Mouse (Mus musculus) intestine, postnatal 0 days (tissue): Measurements from ENCODE around the gene Pnkp. TPM values are rescaled to one million over a fixed set of nuclear protein-coding genes. Genes with fewer than 3 reads are reported as not detected.
"Not testable (repeated sequence)": the region's sequence is repeated elsewhere in the genome, so short reads cannot be mapped to it uniquely, and the experiment has no call there.

Experiments
- ATAC-seq: fragments of 200-750 bp; cut with Nextera tagmentation; 2 replicates; pipeline ENCODE4 v1.8.0; 2017; ENCODE audit warnings: mild to moderate bottlenecking, moderate TSS enrichment, moderate library complexity
- H3K27ac ChIP-seq: fragments of 300-500 bp; sonication (generic); 2 replicates; pipeline ENCODE4 v1.5.1; 2014; ENCODE audit warnings: mild to moderate bottlenecking, low read depth, low read length, moderate library complexity
- H3K27me3 ChIP-seq: fragments of 300-500 bp; sonication (generic); replicated peaks from 2 replicates; pipeline ENCODE4 v1.6.1; 2014; ENCODE audit warnings: low read length, mixed read lengths; ENCODE audit not compliant: control insufficient read depth, insufficient read depth
- H3K36me3 ChIP-seq: fragments of 300-500 bp; sonication (generic); 2 replicates; pipeline ENCODE4 v1.6.1; 2014; ENCODE audit warnings: mild to moderate bottlenecking, moderate library complexity; ENCODE audit not compliant: control insufficient read depth, insufficient read depth
- H3K4me1 ChIP-seq: fragments of 300-500 bp; sonication (generic); replicated peaks from 2 replicates; pipeline ENCODE4 v1.6.1; 2014; ENCODE audit warnings: antibody characterized with exemption, low read length, mixed read lengths; ENCODE audit not compliant: control insufficient read depth, insufficient read depth
- H3K4me2 ChIP-seq: fragments of 300-500 bp; sonication (generic); replicated peaks from 2 replicates; pipeline ENCODE4 v1.6.1; 2014; ENCODE audit warnings: low read depth, mild to moderate bottlenecking, moderate library complexity
- H3K4me3 ChIP-seq: fragments of 300-500 bp; sonication (generic); 2 replicates; pipeline ENCODE4 v1.5.1; 2014; ENCODE audit warnings: low read depth, low read length
- H3K9ac ChIP-seq: fragments of 300-500 bp; sonication (generic); 2 replicates; pipeline ENCODE4 v1.6.1; 2014; ENCODE audit warnings: mild to moderate bottlenecking, low read depth, low read length
- H3K9me3 ChIP-seq: fragments of 300-500 bp; sonication (generic); 2 replicates; pipeline ENCODE4 v1.6.1; 2016; ENCODE audit warnings: mixed run types; ENCODE audit not compliant: control insufficient read depth
- CTCF ChIP-seq: sonication (generic); IDR thresholded peaks from 2 replicates; pipeline ENCODE4 v1.5.1; 2016; ENCODE audit warnings: low read depth, mild to moderate bottlenecking, control low read depth, antibody characterized with exemption, moderate library complexity
- WGBS: fragments of 180-500 bp; shearing (Covaris S2); extraction: QIAGEN DNeasy Blood & Tissue Kit; methylation state at CpG from one replicate; pipeline ENCODE4 v1.1.7; 2014; 5-methylcytosine and 5-hydroxymethylcytosine counted together
- polyA plus RNA-seq: library from polyadenylated mRNA; unstranded; fragments of >200 nt; fragmentation: Nextera tagmentation; extraction: Ambion mirVana; gene quantifications from 2 replicates; pipeline ENCODE4 v1.2.1, GENCODE M21; 2015

The Pnkp gene
- polyA plus RNA-seq, 1 experiment from 2014 or later, result 27.7 TPM

- Histone ChIP-seq H3K4me2 (peak overlapping the region; percentile 79), H3K27ac (peak overlapping the region; percentile 98), H3K4me3 (peak overlapping the region; percentile 86), H3K9ac (peak overlapping the region; percentile 95), H3K4me1 (peaks cover 27% of the 10 kb centered on the region), H3K36me3 (peaks cover 12% of the 10 kb centered on the region), H3K27me3 (no peaks in the 10 kb centered on the region), H3K9me3 (no peaks in the 10 kb centered on the region)
- under 1% methylated on average over 88 of the region's 108 CpGs for WGBS
- TF ChIP-seq CTCF, result no peak
- ATAC-seq, result peak; percentile 34
Measured at GRCm38 (mm10) chr7:44868919-44869696, 12.2 kb downstream of the Pnkp start.

GRCm38 (mm10) chr7:44869697-44870528 is 13.0 kb downstream of the Pnkp start, which contains the start of gene Ptov1:
Gene Ptov1 (minus strand): TSS chr7:44869788.
- H3K4me3 ChIP-seq, result peak within 1 kb of the TSS; percentile 86
- peaks cover 4% of the 10 kb centered on the region for H3K36me3 ChIP-seq
- H3K9ac ChIP-seq, result peak within 1 kb of the TSS; percentile 95
- 3% methylated on average over 29 of the region's 29 CpGs for WGBS
- peak; percentile 20; the same call in 1 of the 2 replicates for TF ChIP-seq CTCF
- H3K9me3 ChIP-seq, result no peaks in the 10 kb centered on the region
- H3K27me3 ChIP-seq, result no peaks in the 10 kb centered on the region
- peak; percentile 89 for ATAC-seq
- H3K27ac ChIP-seq, result peak within 1 kb of the TSS; percentile 98
- H3K4me1 ChIP-seq, result peaks cover 27% of the 10 kb centered on the region
- H3K4me2 ChIP-seq, result peak within 1 kb of the TSS; percentile 79

- H3K4me2 ChIP-seq, result peak overlapping the region; percentile 79; the same call in 1 of the 2 replicates
- H3K9me3 ChIP-seq, result no peaks in the 10 kb centered on the region
- 0 out of 2 replicates have a peak, but pooled peaks cover 3% of the 10 kb centered on the region for H3K36me3 ChIP-seq
- no peak overlapping the region for H3K9ac ChIP-seq
- no peak for TF ChIP-seq CTCF
- no peak for ATAC-seq
- no peak overlapping the region for H3K4me3 ChIP-seq
- H3K27ac ChIP-seq, result peak overlapping the region; percentile 98; the same call in 1 of the 2 replicates
- WGBS, result 82% methylated on average over 6 of the region's 6 CpGs
- no peaks in the 10 kb centered on the region for H3K27me3 ChIP-seq
- H3K4me1 ChIP-seq, result peaks cover 23% of the 10 kb centered on the region
Measured at GRCm38 (mm10) chr7:44870614-44871013, 13.7 kb downstream of the Pnkp start.

- ATAC-seq, result no peak
- no peak for TF ChIP-seq CTCF
- Histone ChIP-seq H3K27me3 (no peaks in the 10 kb centered on the region), H3K4me1 (peaks cover 18% of the 10 kb centered on the region), H3K27ac (no peak overlapping the region), H3K4me3 (no peak overlapping the region), H3K9ac (no peak overlapping the region), H3K36me3 (0 out of 2 replicates have a peak, but pooled peaks cover under 1% of the 10 kb centered on the region), H3K9me3 (no peaks in the 10 kb centered on the region), H3K4me2 (no peak overlapping the region)
- WGBS, result 91% methylated on average over 1 of the region's 1 CpGs
Measured at GRCm38 (mm10) chr7:44871181-44871580, 14.2 kb downstream of the Pnkp start.

GRCm38 (mm10) chr7:44871774-44872173 is 14.8 kb downstream of the Pnkp start:
- peaks cover 12% of the 10 kb centered on the region for H3K4me1 ChIP-seq
- WGBS, result 92% methylated on average over 2 of the region's 2 CpGs
- not testable (repeated sequence) for ATAC-seq, H3K4me3 ChIP-seq, H3K9me3 ChIP-seq, H3K27ac ChIP-seq, H3K9ac ChIP-seq, H3K36me3 ChIP-seq, H3K4me2 ChIP-seq, H3K27me3 ChIP-seq
- TF ChIP-seq CTCF, result peak; percentile 31

- no peaks in the 10 kb centered on the region for H3K9me3 ChIP-seq
- TF ChIP-seq CTCF, result no peak
- no peaks in the 10 kb centered on the region for H3K4me1 ChIP-seq
- H3K4me3 ChIP-seq, result no peak overlapping the region
- H3K27me3 ChIP-seq, result no peaks in the 10 kb centered on the region
- peaks cover 54% of the 10 kb centered on the region for H3K36me3 ChIP-seq
- no peak for ATAC-seq
- no peak overlapping the region for H3K4me2 ChIP-seq
- no peak overlapping the region for H3K27ac ChIP-seq
- 86% methylated on average over 14 of the region's 14 CpGs for WGBS
- H3K9ac ChIP-seq, result no peak overlapping the region
Measured at GRCm38 (mm10) chr7:44877833-44878232, 20.9 kb downstream of the Pnkp start.
